Mouse (Mus musculus) intestine, embryonic 14.5 days (tissue): ENCODE measurements around the gene Olfr1164. TPM values are rescaled to one million over a fixed set of nuclear protein-coding genes. Genes with fewer than 3 reads are reported as not detected.

Experiments
- ATAC-seq: fragments of 200-750 bp; cut with Nextera tagmentation; replicated peaks from 2 replicates; pipeline ENCODE4 v1.8.0; 2017; ENCODE audit warnings: low read depth, moderate number of reproducible peaks, moderate TSS enrichment, moderate library complexity; ENCODE audit not compliant: low FRiP score, low TSS enrichment
- DNase-seq: peaks from one replicate; pipeline ENCODE4 v3.0.0-alpha.2; 2018; ENCODE audit warnings: low spot score
- H3K27ac ChIP-seq: fragments of 300-500 bp; sonication (generic); 2 replicates; pipeline ENCODE4 v1.5.1; 2014; ENCODE audit warnings: low read depth, mild to moderate bottlenecking, control low read depth
- H3K27me3 ChIP-seq: fragments of 300-500 bp; sonication (generic); replicated peaks from 2 replicates; pipeline ENCODE4 v1.6.1; 2014; ENCODE audit warnings: low read length, control low read depth; ENCODE audit not compliant: control insufficient read depth, insufficient read depth
- H3K36me3 ChIP-seq: fragments of 300-500 bp; sonication (generic); 2 replicates; pipeline ENCODE4 v1.6.1; 2014; ENCODE audit warnings: low read length, control low read depth; ENCODE audit not compliant: control insufficient read depth, insufficient read depth
- H3K4me1 ChIP-seq: fragments of 300-500 bp; sonication (generic); replicated peaks from 2 replicates; pipeline ENCODE4 v1.6.1; 2014; ENCODE audit warnings: low read length, control low read depth, mixed read lengths; ENCODE audit not compliant: control insufficient read depth, insufficient read depth
- H3K4me2 ChIP-seq: fragments of 300-500 bp; sonication (generic); 2 replicates; pipeline ENCODE4 v1.6.1; 2014; ENCODE audit warnings: low read length
- H3K4me3 ChIP-seq: fragments of 300-500 bp; sonication (generic); 2 replicates; pipeline ENCODE4 v1.5.1; 2014; ENCODE audit warnings: low read depth, low read length, control low read depth, mixed read lengths
- H3K9ac ChIP-seq: fragments of 300-500 bp; sonication (generic); 2 replicates; pipeline ENCODE4 v1.6.1; 2014; ENCODE audit warnings: mild to moderate bottlenecking, low read length
- H3K9me3 ChIP-seq: fragments of 300-500 bp; sonication (generic); 2 replicates; pipeline ENCODE4 v1.6.1; 2016; ENCODE audit warnings: low read length, control low read depth; ENCODE audit not compliant: control insufficient read depth
- WGBS: fragments of 180-500 bp; shearing (Covaris S2); extraction: QIAGEN DNeasy Blood & Tissue Kit; methylation state at CpG from one replicate; pipeline ENCODE4 v1.1.7; 2014; 5-methylcytosine and 5-hydroxymethylcytosine counted together
- polyA plus RNA-seq: library from polyadenylated mRNA; unstranded; fragments of >200 nt; fragmentation: Nextera tagmentation; extraction: Ambion mirVana; gene quantifications from 2 replicates; pipeline ENCODE4 v1.2.1, GENCODE M21; 2014

Olfr1164 gene
- polyA plus RNA-seq: not detected in 2 replicates

DNA sequence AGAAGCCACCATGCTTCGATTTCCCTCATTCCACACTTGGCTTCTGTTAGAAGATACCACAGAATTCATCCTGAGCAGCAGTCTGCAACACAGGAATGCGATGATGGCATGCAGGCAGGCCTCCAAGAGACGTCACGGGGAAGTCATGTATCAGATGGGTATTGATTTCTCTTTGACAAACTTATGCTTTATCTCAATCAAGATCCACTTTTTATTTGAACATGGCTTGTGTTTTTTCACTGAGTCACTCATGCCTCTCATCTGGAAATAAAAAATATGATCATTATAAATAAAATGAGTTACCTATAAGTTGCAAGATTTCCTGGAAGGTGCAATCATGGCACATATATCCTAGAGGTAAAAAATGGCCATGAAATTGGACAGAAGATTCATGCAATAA, at the start of gene Olfr1164:
TSS of gene Olfr1164 (minus strand) at position 101 of the 400 bp plus-strand sequence.
- DNase-seq (no peak), ATAC-seq (no peak)
- no peak within 1 kb of the TSS for H3K27ac ChIP-seq
- no peak within 1 kb of the TSS for H3K4me2 ChIP-seq
- H3K9ac ChIP-seq: no peak within 1 kb of the TSS
- H3K4me1 ChIP-seq: no peaks in the 10 kb centered on the region
- no peak within 1 kb of the TSS for H3K4me3 ChIP-seq
- no peaks in the 10 kb centered on the region for H3K9me3 ChIP-seq
- 62% methylated on average over 4 of the region's 4 CpGs for WGBS
- no peaks in the 10 kb centered on the region for H3K27me3 ChIP-seq
- no peaks in the 10 kb centered on the region for H3K36me3 ChIP-seq

DNA sequence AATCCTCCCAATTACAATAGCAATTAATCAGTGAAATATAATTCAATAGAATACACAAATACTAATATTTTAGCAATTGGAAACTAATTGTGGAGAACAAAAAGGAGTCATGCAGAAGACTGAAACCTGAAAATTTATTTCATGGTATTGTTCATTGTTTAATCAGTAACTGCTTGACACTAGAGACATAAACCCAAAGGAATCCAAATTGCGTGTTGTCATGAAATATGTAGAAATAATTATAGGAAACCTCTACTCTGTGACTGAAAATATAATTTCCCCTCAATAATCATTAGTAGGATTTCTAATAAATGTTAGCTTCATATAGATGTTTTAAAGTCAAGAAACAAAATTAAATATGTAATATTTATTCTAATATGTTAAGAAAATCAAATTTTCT, 34.4 kb upstream of the Olfr1164 start, which contains the start of gene Olfr1166:
TSS of gene Olfr1166 (minus strand) at position 101 of the 400 bp plus-strand sequence.
- WGBS: 89% methylated on average over 1 of the region's 1 CpGs
- Histone ChIP-seq H3K27me3 (no peaks in the 10 kb centered on the region), H3K27ac (no peak within 1 kb of the TSS), H3K4me1 (no peaks in the 10 kb centered on the region), H3K9ac (no peak within 1 kb of the TSS), H3K9me3 (no peaks in the 10 kb centered on the region), H3K4me3 (no peak within 1 kb of the TSS), H3K4me2 (no peak within 1 kb of the TSS), H3K36me3 (no peaks in the 10 kb centered on the region)
- ATAC-seq (no peak), DNase-seq (no peak)

DNA sequence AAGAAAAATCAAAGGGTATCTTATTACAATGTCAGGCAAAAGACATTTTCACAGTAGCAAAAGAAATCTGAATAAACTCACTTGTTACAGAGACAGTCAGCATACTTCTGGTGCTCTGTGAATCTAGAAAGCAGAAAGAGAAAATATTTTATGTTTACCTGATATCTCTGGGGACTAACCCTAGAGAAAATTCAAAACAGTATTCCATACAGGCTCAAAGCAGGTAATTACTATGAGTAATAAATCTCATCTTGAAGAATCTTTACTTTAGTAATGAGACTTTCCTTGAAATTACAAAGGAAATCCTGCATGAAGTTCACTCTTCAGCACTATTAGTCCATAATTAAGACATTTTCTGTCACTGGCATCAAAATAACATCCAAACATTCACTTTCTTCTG, 22.0 kb downstream of the Olfr1164 start, which contains the start of gene Olfr1163:
TSS of gene Olfr1163 (minus strand) at position 101 of the 400 bp plus-strand sequence.
- Histone ChIP-seq H3K9ac (no peak within 1 kb of the TSS), H3K27ac (no peak within 1 kb of the TSS), H3K36me3 (no peaks in the 10 kb centered on the region), H3K4me3 (no peak within 1 kb of the TSS), H3K9me3 (no peaks in the 10 kb centered on the region), H3K4me2 (no peak within 1 kb of the TSS), H3K4me1 (no peaks in the 10 kb centered on the region), H3K27me3 (no peaks in the 10 kb centered on the region)
- no peak for DNase-seq
- ATAC-seq: no peak

DNA sequence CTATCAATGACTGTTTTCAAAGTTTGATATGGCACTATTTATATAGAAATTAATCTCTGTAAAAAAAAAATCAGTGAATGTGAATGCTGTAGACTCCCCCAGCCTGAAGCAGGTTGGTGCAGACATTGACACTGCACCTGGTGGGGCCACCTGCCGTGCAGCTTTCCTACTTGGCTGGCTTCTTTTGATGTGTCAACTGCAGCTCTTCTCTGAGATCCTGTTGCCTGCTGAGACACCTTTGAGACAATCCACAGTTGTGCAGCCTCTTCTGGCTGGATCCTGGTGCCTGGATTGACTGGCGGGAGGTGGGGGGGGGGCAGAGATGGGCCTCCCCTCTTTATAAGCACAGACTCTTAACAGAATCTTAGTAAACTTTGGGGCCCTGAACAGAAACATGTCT, 30.2 kb downstream of the Olfr1164 start:
- Histone ChIP-seq H3K27ac (no peak overlapping the region), H3K36me3 (no peaks in the 10 kb centered on the region), H3K9me3 (no peaks in the 10 kb centered on the region), H3K4me2 (no peak overlapping the region), H3K4me3 (no peak overlapping the region), H3K27me3 (no peaks in the 10 kb centered on the region), H3K4me1 (no peaks in the 10 kb centered on the region), H3K9ac (no peak overlapping the region)
- 91% methylated on average over 2 of the region's 2 CpGs for WGBS
- DNase-seq: no peak
- ATAC-seq: no peak

DNA sequence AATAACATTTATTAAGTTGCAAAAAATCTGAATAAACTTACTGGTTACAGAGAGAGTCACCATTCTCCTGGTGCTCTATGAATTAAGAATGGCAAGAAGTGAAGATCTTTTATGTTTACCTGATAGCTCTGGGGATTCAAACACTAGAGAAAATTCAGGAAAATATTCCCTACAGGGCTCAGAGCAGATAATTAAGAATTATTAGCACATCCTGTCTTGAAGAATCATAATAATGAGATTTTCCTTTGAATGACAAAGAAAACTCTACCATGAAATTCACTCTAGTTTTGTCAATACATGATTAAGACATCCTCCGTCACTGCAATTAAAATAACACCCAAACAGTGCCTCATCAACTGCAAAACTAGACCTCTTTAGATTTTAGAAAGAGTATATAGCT, 42.7 kb downstream of the Olfr1164 start, which contains the start of gene Olfr1162:
TSS of gene Olfr1162 (minus strand) at position 101 of the 400 bp plus-strand sequence.
- no peak for ATAC-seq
- H3K9ac ChIP-seq: no peak within 1 kb of the TSS
- DNase-seq: no peak
- H3K27ac ChIP-seq: no peak within 1 kb of the TSS
- H3K36me3 ChIP-seq: no peaks in the 10 kb centered on the region
- no peaks in the 10 kb centered on the region for H3K9me3 ChIP-seq
- H3K4me1 ChIP-seq: no peaks in the 10 kb centered on the region
- H3K27me3 ChIP-seq: no peaks in the 10 kb centered on the region
- 83% methylated on average over 1 of the region's 1 CpGs for WGBS
- no peak within 1 kb of the TSS for H3K4me2 ChIP-seq
- no peak within 1 kb of the TSS for H3K4me3 ChIP-seq

Other genes starting within 250 kb of the Olfr1164 start
- not detected in 2 replicates for gene Olfr1150-ps1, start 250.0 kb downstream of the Olfr1164 start, polyA plus RNA-seq
- gene Olfr1151, start 238.1 kb downstream of the Olfr1164 start, polyA plus RNA-seq: not detected in 2 replicates
- gene Olfr1152, start 227.5 kb downstream of the Olfr1164 start, polyA plus RNA-seq: not detected in 2 replicates
- gene Olfr1153, start 199.0 kb downstream of the Olfr1164 start, polyA plus RNA-seq: not detected in 2 replicates
- not detected in 2 replicates for gene Olfr1154, start 188.8 kb downstream of the Olfr1164 start, polyA plus RNA-seq
- not detected in 2 replicates for gene Olfr1155, start 148.8 kb downstream of the Olfr1164 start, polyA plus RNA-seq
- gene Olfr1156, start 140.9 kb downstream of the Olfr1164 start, polyA plus RNA-seq: not detected in 2 replicates
- not detected in 2 replicates for gene Olfr1157, start 125.7 kb downstream of the Olfr1164 start, polyA plus RNA-seq
- not detected in 2 replicates for gene Olfr74, start 119.3 kb downstream of the Olfr1164 start, polyA plus RNA-seq
- gene Olfr1158, start 103.9 kb downstream of the Olfr1164 start, polyA plus RNA-seq: not detected in 2 replicates
- not detected in 2 replicates for gene Olfr1160, start 85.7 kb downstream of the Olfr1164 start, polyA plus RNA-seq
- not detected in 2 replicates for gene Olfr1161, start 71.2 kb downstream of the Olfr1164 start, polyA plus RNA-seq
- gene Olfr73, start 56.3 kb downstream of the Olfr1164 start, polyA plus RNA-seq: not detected in 2 replicates
- gene Olfr1162, start 42.8 kb downstream of the Olfr1164 start, polyA plus RNA-seq: not detected in 2 replicates
- not detected in 2 replicates for gene Olfr1163, start 22.1 kb downstream of the Olfr1164 start, polyA plus RNA-seq
- gene Olfr1166, start 34.3 kb upstream of the Olfr1164 start, polyA plus RNA-seq: not detected in 2 replicates
- gene Olfr1167, start 61.2 kb upstream of the Olfr1164 start, polyA plus RNA-seq: not detected in 2 replicates
- not detected in 2 replicates for gene Olfr1168, start 87.9 kb upstream of the Olfr1164 start, polyA plus RNA-seq
- gene Olfr1170, start 134.4 kb upstream of the Olfr1164 start, polyA plus RNA-seq: not detected in 2 replicates
- not detected in 2 replicates for gene Olfr1173, start 185.9 kb upstream of the Olfr1164 start, polyA plus RNA-seq
- gene Olfr1174-ps, start 221.2 kb upstream of the Olfr1164 start, polyA plus RNA-seq: not detected in 2 replicates
- gene Olfr1175-ps, start 233.2 kb upstream of the Olfr1164 start, polyA plus RNA-seq: not detected in 2 replicates
- gene Olfr1176, start 242.8 kb upstream of the Olfr1164 start, polyA plus RNA-seq: not detected in 2 replicates